Mouse (Mus musculus) adrenal gland, adult (tissue): Measurements from ENCODE around the gene Polr2g.

Experiments used
- DNase-seq, 2 experiments: peaks; one replicate each; pipeline ENCODE4 v3.0.0; 2022 to 2023; ENCODE audit warnings: low spot score in 1 of 2; ENCODE audit not compliant: inconsistent age in 2 of 2

Gene Polr2g

DNA sequence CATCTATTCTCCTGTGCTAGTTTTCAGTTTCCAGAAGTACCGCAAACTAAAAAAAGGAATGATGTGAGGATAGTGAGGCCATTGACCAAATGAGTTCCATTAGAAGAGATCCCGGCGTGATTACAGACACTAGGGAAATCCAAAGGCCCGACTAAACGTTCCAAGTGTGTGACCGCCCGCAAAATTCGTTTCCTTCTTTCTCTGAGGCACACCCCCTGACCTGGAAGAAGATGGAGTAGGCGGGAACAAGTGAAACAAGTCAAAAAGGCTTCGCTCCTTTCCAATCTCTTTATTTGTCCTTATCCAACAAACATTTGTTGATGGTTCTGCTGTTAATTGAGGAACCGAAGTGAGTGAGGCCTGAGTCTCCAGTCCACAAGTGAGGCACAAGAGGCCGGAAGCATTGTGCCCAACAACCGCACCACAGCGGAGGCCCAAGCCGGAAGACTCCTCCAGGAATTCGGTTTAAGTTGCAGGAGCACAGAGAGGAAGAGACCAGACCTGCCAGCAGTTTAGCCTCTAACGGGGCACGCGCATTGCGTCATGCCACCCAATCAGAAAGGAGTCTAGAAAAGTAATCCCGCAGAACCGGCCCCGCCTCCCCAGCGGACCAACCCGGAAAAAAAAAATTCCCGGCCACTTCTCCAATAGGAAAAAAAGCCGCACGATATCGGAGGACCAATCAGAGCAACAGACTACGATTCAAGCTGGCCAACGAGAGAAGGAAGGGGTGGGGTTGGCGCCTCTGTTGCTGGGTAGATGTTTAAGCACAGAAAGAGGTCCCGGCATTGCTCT is 20.6 kb upstream of the Polr2g start, which contains the start of gene Ttc9c:
TSS of gene Ttc9c (minus strand) at position 533 of the 795 bp plus-strand sequence.
- peak; percentile 98 to 99 for DNase-seq

DNA sequence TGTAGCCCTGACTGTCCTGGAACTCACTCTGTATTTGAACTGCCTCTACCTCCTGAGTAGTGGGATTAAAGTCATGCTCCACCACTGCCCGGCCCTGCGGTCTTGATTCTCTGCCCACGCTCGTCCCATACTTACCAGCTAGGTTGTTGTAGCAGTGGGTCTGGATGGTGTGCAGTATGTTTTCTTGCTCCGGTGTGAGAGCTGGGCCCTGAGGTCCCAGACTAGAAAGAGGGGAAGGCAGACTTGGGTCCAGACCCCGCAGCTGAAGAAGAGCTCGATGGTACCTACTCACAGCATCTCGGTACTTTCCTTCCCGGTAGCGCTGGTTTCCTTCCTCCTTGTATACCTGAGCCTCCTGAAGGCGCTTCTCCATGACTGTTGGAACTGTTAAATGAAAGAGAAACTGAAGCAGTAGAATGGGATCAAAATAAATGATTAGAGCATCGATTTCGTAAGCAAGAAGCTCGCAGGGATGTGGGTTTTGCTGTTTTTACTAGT is 20.0 kb upstream of the Polr2g start:
- DNase-seq = no peak

DNA sequence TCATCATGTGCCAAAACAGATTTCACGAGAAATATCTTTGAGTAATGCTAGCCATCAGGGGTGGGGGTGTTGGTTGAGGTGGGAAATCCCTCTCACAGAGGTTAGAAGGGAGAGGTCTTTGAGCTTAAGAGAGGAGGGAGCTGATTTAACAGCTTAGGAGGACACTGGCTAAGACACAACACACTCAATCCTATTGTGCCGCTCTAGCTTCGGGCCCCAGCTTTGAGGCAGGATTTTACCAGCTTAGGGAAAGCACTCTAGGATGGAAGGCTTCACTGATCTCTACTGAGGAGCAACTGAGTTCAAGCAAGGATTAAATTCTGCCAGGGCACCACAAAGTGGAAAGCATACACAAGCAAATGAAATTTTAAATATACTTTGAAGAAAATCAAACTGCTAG is 18.6 kb upstream of the Polr2g start:
- DNase-seq = no peak

DNA sequence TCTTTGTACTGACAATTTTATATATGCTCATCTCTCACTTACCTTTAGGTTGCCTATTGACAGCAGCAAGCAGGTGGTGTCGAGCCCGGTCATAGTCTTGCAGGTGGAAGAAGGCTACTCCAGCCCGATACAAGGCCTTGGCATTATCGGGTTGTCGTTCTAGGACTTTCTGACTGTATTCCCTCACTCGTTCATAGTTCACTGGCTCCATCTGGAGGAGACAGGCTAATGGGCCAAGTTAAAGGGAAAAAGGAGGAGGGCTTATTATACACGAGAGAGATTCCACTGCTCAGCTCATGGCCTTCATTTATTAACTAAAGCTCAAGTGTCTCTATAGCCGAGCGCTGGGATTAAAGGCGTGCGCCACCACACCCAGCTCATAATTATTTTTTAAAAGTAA is 17.4 kb upstream of the Polr2g start:
- peak in 1 of 2 experiments; percentile 77 for DNase-seq

DNA sequence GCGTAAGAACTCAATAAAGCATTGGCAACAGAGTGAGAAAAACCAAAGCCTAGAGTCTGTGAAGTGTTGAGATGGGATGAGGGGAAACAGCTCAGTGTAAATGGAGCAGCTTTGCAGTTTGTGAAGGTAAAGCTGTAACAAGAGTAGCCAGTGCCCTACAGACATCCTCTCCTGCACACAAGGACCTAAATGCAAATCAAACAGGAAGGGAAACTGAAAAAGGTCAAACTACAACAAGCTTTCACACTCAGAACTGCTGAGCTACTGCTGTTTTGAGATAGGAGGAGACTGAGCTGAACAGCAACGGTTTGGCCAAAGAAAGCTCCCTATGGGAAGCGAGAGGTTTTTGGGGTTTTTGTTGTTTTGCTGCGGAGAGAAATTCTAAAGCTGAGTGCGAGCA is 8.4 kb upstream of the Polr2g start:
- DNase-seq = no peak

DNA sequence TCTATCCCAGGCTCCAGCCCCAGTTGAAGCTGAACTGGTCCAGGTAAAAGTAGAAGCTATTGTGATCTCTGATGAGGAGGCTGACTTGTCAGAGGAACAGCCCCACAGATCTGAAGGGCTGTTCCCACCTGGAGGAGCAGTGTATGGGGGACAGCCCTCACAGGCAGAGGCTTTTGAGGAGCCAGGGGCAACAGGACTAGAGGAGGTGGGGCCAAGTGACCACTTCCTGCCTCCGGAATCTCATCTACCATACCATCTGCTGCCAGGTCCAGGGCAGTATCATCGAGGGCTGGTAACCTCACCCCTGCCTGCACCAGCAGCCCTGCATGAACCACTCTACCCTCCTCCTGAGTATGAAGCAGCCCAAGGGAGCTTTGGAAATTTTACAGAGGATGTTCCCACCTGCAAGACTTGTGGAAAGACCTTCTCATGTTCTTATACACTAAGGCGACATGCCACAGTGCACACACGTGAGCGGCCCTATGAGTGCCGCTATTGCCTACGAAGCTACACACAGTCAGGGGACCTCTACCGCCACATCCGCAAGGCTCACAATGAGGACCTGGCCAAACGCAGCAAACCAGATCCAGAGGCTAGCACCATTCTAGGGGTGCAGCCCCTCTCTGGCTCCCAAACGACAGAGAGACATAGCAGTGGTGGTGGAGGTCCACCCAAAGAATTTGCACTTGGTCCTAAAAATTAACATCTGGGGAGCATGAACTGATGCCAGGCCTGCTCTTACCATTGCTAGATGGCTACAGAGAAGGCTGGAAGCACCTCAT is 5.7 kb upstream of the Polr2g start:
- no peak for DNase-seq

DNA sequence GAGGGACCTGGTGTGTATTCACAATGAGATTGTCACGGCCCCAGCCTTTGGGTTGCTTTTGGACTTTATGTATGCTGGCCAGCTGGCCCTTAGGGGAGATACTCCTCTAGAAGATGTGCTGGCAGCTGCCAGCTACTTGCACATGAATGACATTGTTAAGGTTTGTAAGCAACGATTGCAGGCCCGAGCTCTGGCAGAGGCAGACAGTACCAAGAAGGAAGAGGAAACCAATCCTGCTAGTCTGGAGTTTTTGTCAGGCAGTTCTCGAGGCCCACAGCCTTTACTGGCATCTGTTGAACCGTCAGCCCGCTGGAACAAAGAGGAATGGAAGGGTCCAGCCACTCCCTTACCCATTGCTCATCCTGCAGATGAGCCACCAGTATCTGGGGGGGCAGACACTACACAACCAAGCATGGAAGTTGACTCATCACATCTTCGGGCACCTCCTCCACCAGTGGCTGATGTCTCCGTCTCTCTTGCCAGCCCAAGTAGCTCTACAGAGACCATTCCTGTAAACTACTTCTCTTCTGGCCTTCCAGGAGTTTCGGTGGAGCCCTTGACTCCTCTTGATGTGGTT is 4.9 kb upstream of the Polr2g start:
- no peak for DNase-seq

DNA sequence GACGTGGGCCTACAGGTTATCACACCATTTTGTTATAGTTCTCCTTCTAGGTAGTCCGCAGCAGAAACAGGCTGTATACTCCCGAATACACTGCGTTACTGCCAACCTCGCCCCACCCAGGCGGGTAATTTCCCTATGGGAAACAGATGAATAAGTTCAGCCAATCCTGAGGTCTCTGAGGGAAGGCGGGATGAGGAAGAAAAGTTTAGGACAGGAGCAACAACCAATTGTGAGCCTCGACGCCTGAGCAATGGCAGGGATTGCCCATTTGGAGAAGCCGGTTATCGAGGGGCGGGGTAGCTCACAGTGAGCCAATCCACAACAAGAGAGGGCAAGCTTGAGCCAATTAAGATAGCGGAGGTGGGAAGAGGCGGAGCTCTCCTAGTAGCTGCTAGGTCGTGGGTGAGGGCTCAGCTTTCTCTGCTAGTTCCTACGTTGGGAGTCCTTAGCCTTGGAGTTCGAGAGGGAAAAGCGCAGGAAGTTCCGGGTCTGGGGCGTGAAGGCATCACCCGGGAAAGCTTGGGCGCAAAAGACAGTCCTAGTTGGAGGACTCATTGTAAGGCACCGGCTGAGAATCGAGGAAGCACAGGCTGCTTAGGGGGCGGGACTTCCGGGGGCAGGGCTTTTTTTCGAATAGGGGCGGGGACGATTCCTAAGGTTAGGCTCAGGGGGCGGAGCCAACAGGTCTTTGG is 3.9 kb upstream of the Polr2g start, which contains the start of gene Zbtb3:
TSS of gene Zbtb3 (plus strand) at position 426 of the 692 bp plus-strand sequence.
- peak; percentile 97 to 98 for DNase-seq

DNA sequence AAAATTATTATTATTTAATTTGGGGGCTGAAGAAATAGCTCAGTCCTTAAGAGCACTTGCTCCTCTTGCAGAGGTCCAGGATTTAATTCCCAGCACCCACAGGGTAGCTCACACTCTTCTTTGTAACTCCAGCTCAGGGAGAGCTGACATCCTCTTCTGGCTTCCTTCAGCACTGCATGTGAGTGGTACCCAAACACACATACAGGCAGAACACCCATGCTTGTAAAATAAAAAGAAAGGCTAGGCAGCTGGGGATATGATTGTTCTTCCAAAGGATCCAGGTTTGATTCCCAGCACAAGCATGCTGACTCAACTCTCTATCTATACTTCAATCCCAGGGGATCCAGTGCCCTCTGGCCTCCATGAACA is 554 bp upstream of the Polr2g start:
- DNase-seq = no peak

DNA sequence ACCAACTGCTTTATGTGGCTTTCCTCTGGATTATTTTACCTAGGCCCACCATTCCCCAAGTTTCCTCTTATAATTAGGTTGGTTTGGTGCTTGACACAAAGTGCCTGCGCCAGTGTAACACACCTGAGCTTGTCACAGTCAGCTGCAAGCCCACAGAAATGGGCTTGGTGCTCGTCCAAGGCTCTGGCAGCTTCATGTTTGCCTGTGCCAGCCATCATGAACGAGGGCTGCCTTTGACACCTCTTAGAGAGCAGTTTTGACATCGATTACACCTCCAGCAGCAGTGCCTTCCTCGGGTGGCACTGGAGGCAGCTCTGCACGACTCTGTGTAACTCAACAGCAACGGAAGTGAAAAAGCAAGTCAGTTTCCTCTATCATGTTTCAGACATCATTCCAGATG is 8.2 kb downstream of the Polr2g start:
- DNase-seq = no peak

DNA sequence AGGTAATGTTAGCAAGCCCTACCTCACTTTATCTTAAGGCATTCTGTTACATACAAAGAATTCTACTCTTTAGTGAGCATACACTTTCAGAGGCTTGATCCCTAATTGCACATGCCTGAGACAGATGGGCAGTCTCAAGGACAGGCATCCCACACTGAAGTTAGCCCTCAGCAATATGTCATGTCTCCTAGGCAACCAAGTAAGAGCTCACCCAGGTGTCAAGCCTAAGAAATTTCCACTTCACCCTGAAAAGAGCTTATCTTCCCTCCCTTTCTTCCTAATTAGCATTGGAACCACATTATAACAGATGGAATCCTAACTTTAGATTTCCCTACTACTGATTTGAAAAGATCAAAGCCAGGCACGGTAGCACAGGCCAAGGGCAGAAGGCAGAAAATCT is 9.2 kb downstream of the Polr2g start:
- DNase-seq = peak in 1 of 2 experiments; percentile 47

DNA sequence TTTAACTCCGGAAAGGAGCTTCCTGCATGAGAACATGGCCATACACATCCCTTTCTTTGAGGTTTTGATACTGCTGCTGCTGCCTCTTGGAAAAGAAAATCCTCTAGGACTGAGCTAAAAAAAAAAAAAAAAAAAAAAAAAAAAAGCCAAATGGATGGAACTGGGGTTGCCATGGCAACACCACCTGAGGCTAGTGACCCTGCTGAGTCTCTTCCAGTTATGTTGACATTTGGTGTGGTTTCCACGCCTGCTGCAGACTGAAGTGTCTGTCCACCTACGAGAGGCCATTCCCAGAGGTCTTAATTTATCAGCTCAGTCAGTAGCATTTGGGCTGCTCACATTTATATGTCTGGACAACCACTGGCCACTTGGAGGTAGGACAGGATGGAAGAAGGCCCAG is 9.9 kb downstream of the Polr2g start:
- DNase-seq = no peak

DNA sequence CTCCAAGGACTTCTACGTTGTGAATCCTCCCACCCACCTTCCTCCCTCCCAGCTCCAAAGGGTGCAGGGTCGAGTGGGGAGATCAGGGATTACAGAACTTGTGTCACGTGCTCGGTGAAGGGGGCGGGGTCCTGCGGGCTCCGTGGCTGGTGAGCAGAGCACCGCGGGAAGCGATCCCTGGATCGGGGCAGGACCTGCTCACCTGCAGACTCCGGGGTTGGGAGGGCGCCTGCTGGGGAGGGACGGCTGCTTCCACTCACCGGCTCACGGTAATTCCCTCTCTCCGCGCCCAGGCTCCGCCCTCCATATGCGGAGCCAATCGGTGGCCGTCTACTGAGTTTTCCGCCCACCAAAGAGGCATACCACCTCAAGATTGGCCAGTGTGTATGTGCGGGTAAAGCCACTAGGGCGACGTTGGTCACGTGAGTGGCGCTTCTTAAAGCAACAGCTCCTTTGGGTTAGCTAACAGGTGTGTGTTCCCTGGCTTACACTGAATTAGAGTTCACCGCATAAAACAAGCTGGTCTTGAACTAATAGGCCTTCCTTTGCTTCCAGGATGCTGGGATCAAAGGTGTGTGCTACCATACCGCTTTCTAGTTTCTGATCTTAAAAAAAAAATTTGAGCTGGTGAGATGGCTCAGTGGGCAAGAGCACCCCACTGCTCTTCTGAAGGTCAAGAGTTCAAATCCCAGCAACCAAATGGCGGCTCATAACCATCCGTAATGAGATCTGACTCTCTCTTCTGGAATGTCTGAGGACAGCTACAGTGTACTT is 12.2 kb downstream of the Polr2g start, which contains the start of gene Taf6l:
TSS of gene Taf6l (minus strand) at position 410 of the 774 bp plus-strand sequence.
- peak; percentile 93 to 97 for DNase-seq

DNA sequence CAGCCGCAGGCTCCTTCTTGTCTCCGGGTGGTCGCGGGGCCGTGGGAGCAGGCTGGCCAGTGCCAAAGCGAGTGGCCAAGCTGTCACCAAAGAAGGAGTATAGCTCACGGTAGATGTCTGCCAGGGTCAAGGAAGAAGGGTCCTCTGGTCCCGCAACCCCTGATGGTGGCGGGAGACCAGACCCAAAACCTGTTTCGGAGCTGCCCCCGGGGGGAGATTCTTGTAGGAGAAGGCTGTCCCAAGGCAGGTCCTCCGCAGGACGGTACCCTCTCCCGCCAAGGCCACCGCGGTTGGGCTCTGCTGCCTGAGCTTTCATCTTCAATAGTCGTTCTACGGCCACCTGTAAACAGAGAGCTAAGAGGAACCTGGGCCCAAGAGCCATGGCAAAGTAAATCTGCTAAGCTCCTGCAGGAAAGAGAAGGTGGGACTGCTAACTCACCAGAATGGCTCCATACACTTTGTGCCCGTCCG is 23.4 kb downstream of the Polr2g start:
- DNase-seq = peak; percentile 61 to 82

DNA sequence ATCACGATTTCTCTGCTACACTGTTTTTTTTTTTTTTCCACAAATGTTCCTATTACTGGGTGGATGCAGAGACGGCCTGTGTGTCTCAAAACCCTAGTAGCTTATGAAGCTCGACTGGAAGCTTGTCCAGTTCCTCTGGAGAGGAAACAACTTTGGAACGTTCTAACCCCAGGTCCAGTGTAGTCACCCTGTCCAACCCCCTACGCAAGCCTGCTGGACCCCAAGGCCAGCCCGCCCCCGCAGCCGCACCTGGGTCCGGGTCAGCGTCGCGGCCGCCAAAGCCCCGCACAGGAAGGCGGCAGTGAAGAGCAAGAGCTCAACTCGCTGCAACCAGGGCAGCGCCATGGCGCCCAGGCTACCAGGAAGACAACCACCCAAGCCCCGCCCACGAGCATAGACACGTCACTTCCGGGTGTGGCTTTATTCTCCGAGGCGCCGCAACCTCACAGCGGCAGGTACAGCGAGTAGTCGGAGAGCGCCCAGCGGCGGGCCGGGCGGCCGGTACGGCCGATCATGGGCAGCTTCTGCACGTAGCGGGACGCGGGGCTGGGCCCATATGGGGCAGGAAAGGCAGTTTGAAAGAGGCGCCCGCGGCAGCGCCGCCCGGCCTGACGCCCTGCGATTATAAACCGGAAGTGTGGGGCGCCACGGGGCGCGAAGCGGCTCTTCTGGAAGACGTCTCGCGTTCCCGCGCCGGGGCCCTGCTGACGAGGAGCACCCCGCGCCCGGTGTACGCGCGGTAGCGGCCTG is 24.1 kb downstream of the Polr2g start, which contains the start of gene Tmem179b:
TSS of gene Tmem179b (minus strand) at position 382 of the 750 bp plus-strand sequence.
- peak; percentile 96 to 99 for DNase-seq

DNA sequence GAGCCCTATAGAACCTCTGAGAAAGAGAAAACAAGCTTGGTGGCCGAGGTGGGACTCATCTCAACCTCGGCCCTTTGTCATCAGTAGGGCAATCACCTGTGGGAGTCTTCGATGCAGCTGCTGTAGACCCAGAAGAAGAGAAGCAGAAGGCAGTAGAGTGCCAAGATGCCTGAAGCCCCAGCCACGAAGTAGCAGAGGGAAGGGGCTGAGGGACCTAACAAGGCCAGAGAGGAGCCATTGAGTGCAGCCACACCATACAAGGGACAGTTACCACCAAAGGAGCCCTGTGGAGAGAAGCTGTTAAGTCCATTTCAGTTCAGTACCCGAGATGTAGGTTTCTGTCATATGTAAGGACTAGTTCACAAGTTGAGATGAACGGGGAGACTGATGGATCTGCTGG is 25.0 kb downstream of the Polr2g start:
- DNase-seq = peak in 1 of 2 experiments; percentile 54

DNA sequence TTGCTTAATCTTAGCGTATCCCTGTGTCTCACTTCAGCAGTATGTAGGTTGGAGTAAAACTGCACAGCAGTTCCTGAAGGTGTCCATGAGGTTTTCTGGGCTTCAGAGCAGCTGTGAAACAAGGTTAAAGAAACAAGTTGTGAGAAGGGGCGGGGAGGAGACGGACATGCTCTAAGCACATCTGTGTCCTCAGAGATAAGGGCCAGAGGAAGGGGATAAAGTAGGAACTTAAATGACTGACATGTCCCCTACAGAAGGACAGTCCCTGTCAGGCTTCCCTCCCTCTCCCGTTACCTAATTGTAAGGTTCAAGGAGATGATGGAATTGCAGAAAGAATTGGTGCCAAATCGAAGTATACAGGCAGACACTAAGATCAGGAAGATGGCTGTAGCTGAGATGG is 25.4 kb downstream of the Polr2g start:
- no peak for DNase-seq

DNA sequence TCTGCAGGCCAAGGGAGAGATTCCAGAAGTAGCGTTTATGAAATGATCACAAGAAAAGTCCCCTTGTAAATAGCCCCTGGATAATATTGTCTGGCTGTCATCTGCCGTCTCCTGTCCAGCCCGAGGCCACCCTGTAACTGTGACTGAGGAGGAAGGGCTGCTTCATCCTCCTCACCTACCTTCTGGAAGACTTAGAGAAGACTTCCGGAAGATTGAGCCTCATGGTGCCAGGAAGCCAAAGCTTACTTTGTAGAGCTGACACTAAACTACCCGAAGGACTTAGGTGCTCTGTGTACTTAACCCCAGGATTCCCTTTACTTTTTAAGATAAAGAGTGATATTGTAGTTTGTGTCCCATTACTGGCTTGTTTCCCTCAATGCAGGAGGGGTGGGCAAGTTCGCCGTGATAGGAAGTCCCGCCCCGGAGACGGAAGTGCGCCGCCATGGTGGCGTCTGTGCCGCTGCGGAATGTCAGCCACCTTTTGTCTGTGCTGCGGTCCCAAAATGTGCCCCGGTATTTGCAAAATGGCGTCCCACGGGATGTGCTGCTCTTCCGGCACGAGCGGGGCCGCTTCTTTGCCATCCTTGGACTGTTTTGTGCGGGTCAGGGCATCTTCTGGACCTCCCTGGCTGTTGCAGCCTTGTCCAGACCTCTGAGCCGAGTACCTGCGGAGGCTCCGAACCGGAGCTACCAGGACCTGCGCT is 27.7 kb downstream of the Polr2g start, which contains the start of gene Tmem223:
TSS of gene Tmem223 (plus strand) at position 430 of the 704 bp plus-strand sequence.
- DNase-seq = peak; percentile 86 to 95
